Mouse (Mus musculus): Measurements from ENCODE around the gene Ndufaf1. TPM values are rescaled to one million over a fixed set of nuclear protein-coding genes. Genes with fewer than 3 reads are reported as not detected.

Ndufaf1 gene
- polyA plus RNA-seq (2015; fragmentation: Illumina TruSeq; extraction: RNeasy Lipid Tissue Mini Kit (QIAGEN cat#74804); ENCODE audit: insufficient read depth, low read depth, low replicate concordance) = 5.4 TPM

GRCm38 (mm10) chr2:119662220-119663182, at the start of gene Ndufaf1:
Gene Ndufaf1 (minus strand): TSS chr2:119662827.

GRCm38 (mm10) chr2:119674525-119675214, 12.0 kb upstream of the Ndufaf1 start, which contains the start of gene Rtf1:
Gene Rtf1 (plus strand): TSS chr2:119675068.

GRCm38 (mm10) chr2:119618199-119618982, 44.2 kb downstream of the Ndufaf1 start, which contains the start of the genes Nusap1 and Oip5:
Gene Nusap1 (plus strand): TSS chr2:119618298.
Gene Oip5 (minus strand): TSS chr2:119618469.

Other genes starting within 250 kb of the Ndufaf1 start
- 3.6 TPM for gene Ino80, start 185.1 kb downstream of the Ndufaf1 start, polyA plus RNA-seq (2015; fragmentation: Illumina TruSeq; extraction: RNeasy Lipid Tissue Mini Kit (QIAGEN cat#74804); ENCODE audit: insufficient read depth, low read depth, low replicate concordance)
- 0.15 TPM for gene Exd1, start 115.2 kb downstream of the Ndufaf1 start, polyA plus RNA-seq (2015; fragmentation: Illumina TruSeq; extraction: RNeasy Lipid Tissue Mini Kit (QIAGEN cat#74804); ENCODE audit: insufficient read depth, low read depth, low replicate concordance)
- 25.1 TPM for gene Chp1, start 115.1 kb downstream of the Ndufaf1 start, polyA plus RNA-seq (2015; fragmentation: Illumina TruSeq; extraction: RNeasy Lipid Tissue Mini Kit (QIAGEN cat#74804); ENCODE audit: insufficient read depth, low read depth, low replicate concordance)
- gene Nusap1, start 44.5 kb downstream of the Ndufaf1 start, polyA plus RNA-seq (2015; fragmentation: Illumina TruSeq; extraction: RNeasy Lipid Tissue Mini Kit (QIAGEN cat#74804); ENCODE audit: insufficient read depth, low read depth, low replicate concordance) = not detected
- gene Oip5, start 44.4 kb downstream of the Ndufaf1 start, polyA plus RNA-seq (2015; fragmentation: Illumina TruSeq; extraction: RNeasy Lipid Tissue Mini Kit (QIAGEN cat#74804); ENCODE audit: insufficient read depth, low read depth, low replicate concordance) = not detected
- gene Rtf1, start 12.2 kb upstream of the Ndufaf1 start, polyA plus RNA-seq (2015; fragmentation: Illumina TruSeq; extraction: RNeasy Lipid Tissue Mini Kit (QIAGEN cat#74804); ENCODE audit: insufficient read depth, low read depth, low replicate concordance) = 4.5 TPM
- gene Itpka, start 79.5 kb upstream of the Ndufaf1 start, polyA plus RNA-seq (2015; fragmentation: Illumina TruSeq; extraction: RNeasy Lipid Tissue Mini Kit (QIAGEN cat#74804); ENCODE audit: insufficient read depth, low read depth, low replicate concordance) = 0.76 TPM
- 2.2 TPM for gene Ltk, start 97.6 kb upstream of the Ndufaf1 start, polyA plus RNA-seq (2015; fragmentation: Illumina TruSeq; extraction: RNeasy Lipid Tissue Mini Kit (QIAGEN cat#74804); ENCODE audit: insufficient read depth, low read depth, low replicate concordance)
- 3.6 TPM for gene Rpap1, start 124.7 kb upstream of the Ndufaf1 start, polyA plus RNA-seq (2015; fragmentation: Illumina TruSeq; extraction: RNeasy Lipid Tissue Mini Kit (QIAGEN cat#74804); ENCODE audit: insufficient read depth, low read depth, low replicate concordance)
- 1.5 TPM for gene Tyro3, start 134.9 kb upstream of the Ndufaf1 start, polyA plus RNA-seq (2015; fragmentation: Illumina TruSeq; extraction: RNeasy Lipid Tissue Mini Kit (QIAGEN cat#74804); ENCODE audit: insufficient read depth, low read depth, low replicate concordance)
- gene Mga, start 234.4 kb upstream of the Ndufaf1 start, polyA plus RNA-seq (2015; fragmentation: Illumina TruSeq; extraction: RNeasy Lipid Tissue Mini Kit (QIAGEN cat#74804); ENCODE audit: insufficient read depth, low read depth, low replicate concordance) = 5.8 TPM

Measured in pancreas, adult 10 weeks (tissue).